Mouse (Mus musculus): ENCODE measurements around the gene Slfnl1. TPM values are rescaled to one million over a fixed set of nuclear protein-coding genes. Genes with fewer than 3 reads are reported as not detected.
A peak's percentile ranks its signal among the peaks of the same experiment; 100 is the strongest.

Slfnl1 gene
- polyA plus RNA-seq (2014; fragmentation: Nextera tagmentation; extraction: Ambion mirVana), result not detected in 2 replicates

DNA sequence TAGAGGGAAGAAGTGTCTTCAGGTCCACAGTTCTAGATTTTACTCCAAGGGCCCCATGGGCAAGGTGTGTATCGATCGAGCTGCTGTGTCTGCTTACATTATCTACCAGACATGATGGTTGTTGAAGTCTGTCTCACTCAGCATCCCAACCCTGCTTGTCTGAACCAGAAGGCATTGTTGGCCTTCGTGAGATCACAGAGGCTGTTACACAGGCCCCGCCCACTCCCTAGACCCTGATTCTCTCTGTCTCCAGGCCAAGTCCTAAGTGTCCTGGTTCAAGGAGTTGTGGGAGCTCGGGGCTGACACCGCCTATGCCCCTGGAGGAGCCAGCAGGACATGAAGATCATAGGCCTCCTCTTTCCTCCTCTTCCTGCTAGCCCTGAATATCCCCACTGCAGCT is at the start of gene Slfnl1:
Gene Slfnl1 (plus strand): TSS at position 246 of the 400 bp plus-strand sequence.
- WGBS, result 83% methylated on average over 6 of the region's 6 CpGs
- Histone ChIP-seq H3K27me3 (ENCODE audit: control insufficient read depth, insufficient read depth, low read length) (no peaks in the 10 kb centered on the region), H3K4me2 (no peak within 1 kb of the TSS), H3K36me3 (ENCODE audit: control insufficient read depth, insufficient read depth, low read length) (peaks cover 7% of the 10 kb centered on the region), H3K27ac (ENCODE audit: low read depth, low read length) (no peak within 1 kb of the TSS), H3K9ac (ENCODE audit: low read length) (no peak within 1 kb of the TSS), H3K9me3 (ENCODE audit: control insufficient read depth, low read length) (no peaks in the 10 kb centered on the region), H3K4me1 (ENCODE audit: control insufficient read depth, insufficient read depth, low read length) (no peaks in the 10 kb centered on the region), H3K4me3 (ENCODE audit: low read depth, low read length) (no peak within 1 kb of the TSS)
- ATAC-seq (ENCODE audit: low FRiP score) (no peak), DNase-seq (ENCODE audit: low spot score, missing footprints) (no peak)

- 54% methylated on average over 1 of the region's 1 CpGs for WGBS
- no peaks in the 10 kb centered on the region for H3K27me3 ChIP-seq (ENCODE audit: control insufficient read depth, insufficient read depth, low read length)
- no peak overlapping the region for H3K9ac ChIP-seq (ENCODE audit: low read length)
- H3K36me3 ChIP-seq (ENCODE audit: control insufficient read depth, insufficient read depth, low read length), result peaks cover 2% of the 10 kb centered on the region; the same call in 1 of the 2 replicates
- no peak overlapping the region for H3K4me2 ChIP-seq
- no peaks in the 10 kb centered on the region for H3K4me1 ChIP-seq (ENCODE audit: control insufficient read depth, insufficient read depth, low read length)
- no peaks in the 10 kb centered on the region for H3K9me3 ChIP-seq (ENCODE audit: control insufficient read depth, low read length)
- ATAC-seq (ENCODE audit: low FRiP score), result no peak
- DNase-seq (ENCODE audit: low spot score, missing footprints), result no peak
- no peak overlapping the region for H3K4me3 ChIP-seq (ENCODE audit: low read depth, low read length)
- H3K27ac ChIP-seq (ENCODE audit: low read depth, low read length), result no peak overlapping the region
Observed at GRCm38 (mm10) chr4:120487707-120488106, 44.3 kb upstream of the Slfnl1 start.

DNA sequence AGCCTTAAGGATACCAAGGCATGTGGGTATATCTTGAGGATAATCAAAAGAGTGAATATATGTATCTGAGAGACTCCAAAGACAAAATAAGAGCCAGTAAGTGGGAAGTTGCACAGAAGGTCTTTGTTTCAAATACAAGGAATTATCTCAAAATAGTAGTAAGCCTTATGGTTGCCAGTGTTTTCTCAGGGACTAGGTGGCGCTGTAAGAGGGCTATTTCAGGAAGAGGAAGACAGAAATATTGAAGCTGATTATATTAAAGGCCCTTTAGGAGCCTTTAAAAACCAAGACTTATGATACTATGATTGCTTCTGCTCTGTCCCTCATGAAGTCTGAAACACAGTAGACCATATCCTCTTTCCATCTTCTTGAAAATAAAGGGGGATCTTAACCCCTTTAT is 25.1 kb upstream of the Slfnl1 start:
- WGBS, result 78% methylated on average over 1 of the region's 1 CpGs
- no peak overlapping the region for H3K4me3 ChIP-seq (ENCODE audit: low read depth, low read length)

GRCm38 (mm10) chr4:120511203-120511602 is 20.8 kb upstream of the Slfnl1 start:
- Histone ChIP-seq H3K9ac (ENCODE audit: low read length) (no peak overlapping the region), H3K4me3 (ENCODE audit: low read depth, low read length) (no peak overlapping the region), H3K27me3 (ENCODE audit: control insufficient read depth, insufficient read depth, low read length) (no peaks in the 10 kb centered on the region), H3K4me2 (no peak overlapping the region), H3K4me1 (ENCODE audit: control insufficient read depth, insufficient read depth, low read length) (no peaks in the 10 kb centered on the region), H3K27ac (ENCODE audit: low read depth, low read length) (no peak overlapping the region), H3K36me3 (ENCODE audit: control insufficient read depth, insufficient read depth, low read length) (peaks cover 5% of the 10 kb centered on the region; the same call in 1 of the 2 replicates), H3K9me3 (ENCODE audit: control insufficient read depth, low read length) (no peaks in the 10 kb centered on the region; the same call in 1 of the 2 replicates)
- ATAC-seq (ENCODE audit: low FRiP score) (no peak), DNase-seq (ENCODE audit: low spot score, missing footprints) (peak; percentile 53)
- WGBS, result 96% methylated on average over 4 of the region's 4 CpGs

More for the DNA sequence above, 25.1 kb upstream of the Slfnl1 start:
- no peaks in the 10 kb centered on the region for H3K4me1 ChIP-seq (ENCODE audit: control insufficient read depth, insufficient read depth, low read length)
- H3K27me3 ChIP-seq (ENCODE audit: control insufficient read depth, insufficient read depth, low read length), result no peaks in the 10 kb centered on the region
- no peaks in the 10 kb centered on the region; the same call in 1 of the 2 replicates for H3K9me3 ChIP-seq (ENCODE audit: control insufficient read depth, low read length)
- H3K27ac ChIP-seq (ENCODE audit: low read depth, low read length), result no peak overlapping the region
- DNase-seq (ENCODE audit: low spot score, missing footprints) (no peak), ATAC-seq (ENCODE audit: low FRiP score) (no peak)
- H3K9ac ChIP-seq (ENCODE audit: low read length), result no peak overlapping the region
- peaks cover 8% of the 10 kb centered on the region; the same call in 1 of the 2 replicates for H3K36me3 ChIP-seq (ENCODE audit: control insufficient read depth, insufficient read depth, low read length)
- H3K4me2 ChIP-seq, result no peak overlapping the region

DNA sequence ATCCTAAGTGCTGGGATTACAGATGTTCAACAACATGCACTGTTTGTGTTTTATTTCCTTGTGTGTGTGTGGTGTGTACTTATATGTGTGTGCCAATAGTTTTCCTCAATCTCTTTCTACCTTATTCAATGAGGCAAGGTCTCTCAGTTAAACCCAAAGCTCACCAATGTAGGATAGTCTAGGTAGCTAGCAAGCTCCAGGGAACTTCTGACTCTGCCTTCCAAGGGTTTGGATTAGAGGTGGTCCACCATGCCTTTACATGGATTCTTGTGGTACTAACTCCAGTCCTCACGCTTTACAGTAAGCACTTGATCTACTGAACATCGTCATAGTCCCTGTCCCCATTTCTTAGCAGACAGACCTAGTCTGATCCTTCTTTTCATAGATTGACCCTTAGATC is 17.7 kb upstream of the Slfnl1 start:
- Histone ChIP-seq H3K9me3 (ENCODE audit: control insufficient read depth, low read length) (no peaks in the 10 kb centered on the region; the same call in 1 of the 2 replicates), H3K4me2 (no peak overlapping the region), H3K4me1 (ENCODE audit: control insufficient read depth, insufficient read depth, low read length) (no peaks in the 10 kb centered on the region), H3K36me3 (ENCODE audit: control insufficient read depth, insufficient read depth, low read length) (peaks cover 5% of the 10 kb centered on the region; the same call in 1 of the 2 replicates), H3K27me3 (ENCODE audit: control insufficient read depth, insufficient read depth, low read length) (no peaks in the 10 kb centered on the region), H3K27ac (ENCODE audit: low read depth, low read length) (no peak overlapping the region), H3K4me3 (ENCODE audit: low read depth, low read length) (no peak overlapping the region), H3K9ac (ENCODE audit: low read length) (no peak overlapping the region)
- DNase-seq (ENCODE audit: low spot score, missing footprints), result peak; percentile 53
- 93% methylated on average over 2 of the region's 2 CpGs for WGBS
- no peak for ATAC-seq (ENCODE audit: low FRiP score)

DNA sequence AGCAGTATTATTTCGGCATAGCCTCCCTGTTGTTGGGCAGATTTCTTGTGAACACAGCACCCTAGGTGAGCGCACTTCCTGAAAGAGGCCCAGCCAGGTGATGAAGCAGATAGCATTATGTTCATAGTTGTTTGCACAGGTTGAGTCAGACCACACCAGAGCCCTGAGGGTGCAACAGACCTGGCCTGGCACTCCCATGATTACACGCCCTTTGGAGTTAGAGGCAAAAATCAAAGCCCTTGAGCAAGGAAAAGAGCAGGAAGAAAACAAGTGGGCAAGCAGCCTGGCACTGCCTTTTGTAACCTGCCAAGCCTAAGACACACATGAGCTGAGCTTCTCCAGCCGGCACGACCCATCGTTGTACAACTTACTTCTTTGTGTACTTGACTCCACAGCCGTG is 15.5 kb upstream of the Slfnl1 start:
- DNase-seq (ENCODE audit: low spot score, missing footprints), result peak; percentile 51
- 92% methylated on average over 7 of the region's 7 CpGs for WGBS
- H3K9ac ChIP-seq (ENCODE audit: low read length), result no peak overlapping the region
- H3K27me3 ChIP-seq (ENCODE audit: control insufficient read depth, insufficient read depth, low read length), result no peaks in the 10 kb centered on the region
- no peaks in the 10 kb centered on the region for H3K4me1 ChIP-seq (ENCODE audit: control insufficient read depth, insufficient read depth, low read length)
- no peak for ATAC-seq (ENCODE audit: low FRiP score)
- H3K9me3 ChIP-seq (ENCODE audit: control insufficient read depth, low read length), result no peaks in the 10 kb centered on the region
- no peak overlapping the region for H3K4me2 ChIP-seq
- H3K36me3 ChIP-seq (ENCODE audit: control insufficient read depth, insufficient read depth, low read length), result peaks cover 3% of the 10 kb centered on the region; the same call in 1 of the 2 replicates
- H3K27ac ChIP-seq (ENCODE audit: low read depth, low read length), result no peak overlapping the region
- H3K4me3 ChIP-seq (ENCODE audit: low read depth, low read length), result no peak overlapping the region

- no peaks in the 10 kb centered on the region for H3K4me1 ChIP-seq (ENCODE audit: control insufficient read depth, insufficient read depth, low read length)
- no peak overlapping the region for H3K4me3 ChIP-seq (ENCODE audit: low read depth, low read length)
- DNase-seq (ENCODE audit: low spot score, missing footprints) (peak; percentile 17), ATAC-seq (ENCODE audit: low FRiP score) (no peak)
- H3K9me3 ChIP-seq (ENCODE audit: control insufficient read depth, low read length), result no peaks in the 10 kb centered on the region
- H3K27ac ChIP-seq (ENCODE audit: low read depth, low read length), result no peak overlapping the region
- no peak overlapping the region for H3K4me2 ChIP-seq
- no peaks in the 10 kb centered on the region for H3K27me3 ChIP-seq (ENCODE audit: control insufficient read depth, insufficient read depth, low read length)
- H3K36me3 ChIP-seq (ENCODE audit: control insufficient read depth, insufficient read depth, low read length), result peaks cover 3% of the 10 kb centered on the region; the same call in 1 of the 2 replicates
- H3K9ac ChIP-seq (ENCODE audit: low read length), result no peak overlapping the region
- WGBS, result 93% methylated on average over 7 of the region's 7 CpGs
Observed at GRCm38 (mm10) chr4:120516907-120517306, 15.1 kb upstream of the Slfnl1 start.

DNA sequence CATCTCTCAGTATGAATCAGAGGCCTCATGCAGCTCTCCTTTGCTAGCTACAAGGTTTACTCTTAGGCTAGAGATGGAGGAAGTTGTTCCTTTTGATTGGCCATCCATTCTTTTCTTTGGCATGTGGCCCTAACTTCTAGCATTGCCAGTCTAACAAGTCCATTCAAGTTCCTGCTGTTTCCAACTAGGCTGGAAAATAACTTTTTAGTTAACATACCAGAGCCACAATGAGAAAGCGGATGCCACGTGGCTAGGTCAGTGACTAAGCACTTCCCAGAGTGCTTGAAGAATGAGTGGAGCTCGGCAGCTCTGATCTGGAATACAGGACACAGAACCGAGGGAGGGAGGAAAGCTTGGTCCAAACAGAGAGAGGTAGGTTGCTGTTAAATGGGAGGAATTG is 14.7 kb upstream of the Slfnl1 start:
- 90% methylated on average over 4 of the region's 4 CpGs for WGBS
- H3K4me2 ChIP-seq, result no peak overlapping the region
- H3K27ac ChIP-seq (ENCODE audit: low read depth, low read length), result no peak overlapping the region
- ATAC-seq (ENCODE audit: low FRiP score) (no peak), DNase-seq (ENCODE audit: low spot score, missing footprints) (peak; percentile 76)
- no peak overlapping the region for H3K9ac ChIP-seq (ENCODE audit: low read length)
- H3K36me3 ChIP-seq (ENCODE audit: control insufficient read depth, insufficient read depth, low read length), result peaks cover 5% of the 10 kb centered on the region; the same call in 1 of the 2 replicates
- H3K9me3 ChIP-seq (ENCODE audit: control insufficient read depth, low read length), result no peaks in the 10 kb centered on the region
- no peak overlapping the region for H3K4me3 ChIP-seq (ENCODE audit: low read depth, low read length)
- no peaks in the 10 kb centered on the region for H3K27me3 ChIP-seq (ENCODE audit: control insufficient read depth, insufficient read depth, low read length)
- H3K4me1 ChIP-seq (ENCODE audit: control insufficient read depth, insufficient read depth, low read length), result no peaks in the 10 kb centered on the region

GRCm38 (mm10) chr4:120521761-120522160 is 10.3 kb upstream of the Slfnl1 start:
- Histone ChIP-seq H3K9ac (ENCODE audit: low read length) (no peak overlapping the region), H3K27ac (ENCODE audit: low read depth, low read length) (no peak overlapping the region), H3K36me3 (ENCODE audit: control insufficient read depth, insufficient read depth, low read length) (peaks cover 20% of the 10 kb centered on the region; the same call in 1 of the 2 replicates), H3K9me3 (ENCODE audit: control insufficient read depth, low read length) (no peaks in the 10 kb centered on the region), H3K27me3 (ENCODE audit: control insufficient read depth, insufficient read depth, low read length) (no peaks in the 10 kb centered on the region), H3K4me3 (ENCODE audit: low read depth, low read length) (no peak overlapping the region), H3K4me1 (ENCODE audit: control insufficient read depth, insufficient read depth, low read length) (no peaks in the 10 kb centered on the region), H3K4me2 (no peak overlapping the region)
- ATAC-seq (ENCODE audit: low FRiP score) (no peak), DNase-seq (ENCODE audit: low spot score, missing footprints) (peak; percentile 62)
- 75% methylated on average over 5 of the region's 5 CpGs for WGBS
